Mouse (Mus musculus): Measurements from ENCODE around the gene Ccdc24. TPM values are rescaled to one million over a fixed set of nuclear protein-coding genes. Genes with fewer than 3 reads are reported as not detected.

The Ccdc24 gene
- polyA plus RNA-seq, 1 experiment from 2014 or later, result 1.6 TPM

- no peak overlapping the region for H3K4me2 ChIP-seq
- WGBS, result 92% methylated on average over 9 of the region's 9 CpGs
- no peak overlapping the region for H3K4me3 ChIP-seq (replicated peaks)
- H3K4me1 ChIP-seq, result peaks cover 19% of the 10 kb centered on the region
- no peak overlapping the region for H3K27ac ChIP-seq (replicated peaks)
- no peak for ATAC-seq (ENCODE audit: low FRiP score)
- peaks cover 42% of the 10 kb centered on the region for H3K36me3 ChIP-seq
- H3K9ac ChIP-seq (replicated peaks), result no peak overlapping the region
- no peaks in the 10 kb centered on the region for H3K27me3 ChIP-seq (replicated peaks)
- no peaks in the 10 kb centered on the region for H3K9me3 ChIP-seq (replicated peaks)
These were observed 1.3 kb upstream of the Ccdc24 start for GRCm38 (mm10) chr4:117873615-117874014.

GRCm38 (mm10) chr4:117871787-117872186 is 570 bp downstream of the Ccdc24 start:
- ATAC-seq (ENCODE audit: low FRiP score), result no peak; the same call in 1 of the 2 replicates
- Histone ChIP-seq H3K9me3 (replicated peaks) (no peaks in the 10 kb centered on the region), H3K4me3 (replicated peaks) (no peak overlapping the region), H3K4me2 (no peak overlapping the region), H3K9ac (replicated peaks) (no peak overlapping the region), H3K27me3 (replicated peaks) (no peaks in the 10 kb centered on the region), H3K36me3 (peaks cover 36% of the 10 kb centered on the region), H3K4me1 (peaks cover 21% of the 10 kb centered on the region), H3K27ac (replicated peaks) (no peak overlapping the region)
- 75% methylated on average over 7 of the region's 7 CpGs for WGBS

GRCm38 (mm10) chr4:117870437-117870836 is 1.9 kb downstream of the Ccdc24 start:
- ATAC-seq (ENCODE audit: low FRiP score), result no peak
- Histone ChIP-seq H3K9ac (replicated peaks) (no peak overlapping the region), H3K36me3 (peaks cover 23% of the 10 kb centered on the region), H3K4me2 (no peak overlapping the region), H3K4me3 (replicated peaks) (no peak overlapping the region), H3K27me3 (replicated peaks) (no peaks in the 10 kb centered on the region), H3K27ac (replicated peaks) (no peak overlapping the region), H3K4me1 (peaks cover 31% of the 10 kb centered on the region), H3K9me3 (replicated peaks) (no peaks in the 10 kb centered on the region)
- WGBS, result 71% methylated on average over 1 of the region's 1 CpGs

DNA sequence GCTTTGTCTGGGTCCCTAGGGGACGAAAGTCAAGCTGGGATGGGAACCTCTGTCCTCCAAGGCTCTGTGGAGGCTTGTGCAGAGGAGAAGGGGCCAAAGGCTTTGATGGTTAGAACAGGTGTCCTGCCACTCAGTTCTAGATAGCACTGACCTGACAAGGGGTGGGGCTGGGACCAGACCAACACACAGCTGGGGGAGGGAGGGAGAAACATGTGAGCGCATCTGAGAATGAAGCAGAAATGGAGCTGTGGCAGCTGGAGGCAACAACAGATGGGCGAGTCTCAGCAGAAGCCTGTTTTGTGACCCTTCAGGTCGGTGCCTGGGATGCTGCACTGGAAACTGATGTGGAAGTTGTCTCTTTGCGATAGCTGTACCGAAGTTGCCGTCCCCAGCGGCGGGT is 3.0 kb downstream of the Ccdc24 start:
- Histone ChIP-seq H3K27me3 (replicated peaks) (no peaks in the 10 kb centered on the region), H3K4me2 (no peak overlapping the region), H3K4me1 (peaks cover 32% of the 10 kb centered on the region), H3K9me3 (replicated peaks) (no peaks in the 10 kb centered on the region), H3K36me3 (peaks cover 12% of the 10 kb centered on the region; the same call in 1 of the 2 replicates), H3K27ac (replicated peaks) (no peak overlapping the region), H3K4me3 (replicated peaks) (no peak overlapping the region), H3K9ac (replicated peaks) (no peak overlapping the region)
- 74% methylated on average over 9 of the region's 9 CpGs for WGBS
- no peak for ATAC-seq (ENCODE audit: low FRiP score)

DNA sequence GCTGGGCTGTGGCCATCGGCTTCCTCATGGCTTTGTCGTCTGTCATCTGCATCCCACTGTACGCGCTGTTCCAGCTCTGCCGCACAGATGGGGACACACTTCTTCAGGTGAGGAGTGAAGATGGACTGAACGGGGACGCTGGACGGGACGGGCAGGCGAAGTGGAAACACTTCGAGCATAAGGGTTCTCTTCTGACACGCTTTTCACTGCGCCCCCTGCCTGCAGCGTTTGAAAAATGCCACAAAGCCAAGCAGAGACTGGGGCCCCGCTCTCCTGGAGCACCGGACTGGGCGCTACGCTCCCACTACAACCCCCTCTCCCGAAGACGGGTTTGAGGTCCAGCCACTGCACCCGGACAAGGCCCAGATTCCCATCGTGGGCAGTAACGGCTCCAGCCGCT is 4.5 kb downstream of the Ccdc24 start:
- H3K9ac ChIP-seq (replicated peaks), result no peak overlapping the region
- H3K27me3 ChIP-seq (replicated peaks), result no peaks in the 10 kb centered on the region
- H3K4me3 ChIP-seq (replicated peaks), result no peak overlapping the region
- H3K4me1 ChIP-seq, result peaks cover 35% of the 10 kb centered on the region
- no peak overlapping the region for H3K27ac ChIP-seq (replicated peaks)
- 0 out of 2 replicates have a peak overlapping the region, but pooled peaks have one; percentile 19 for H3K4me2 ChIP-seq
- ATAC-seq (ENCODE audit: low FRiP score), result no peak
- no peaks in the 10 kb centered on the region for H3K9me3 ChIP-seq (replicated peaks)
- WGBS, result 19% methylated on average over 24 of the region's 24 CpGs
- 0 out of 2 replicates have a peak, but pooled peaks cover 3% of the 10 kb centered on the region for H3K36me3 ChIP-seq

DNA sequence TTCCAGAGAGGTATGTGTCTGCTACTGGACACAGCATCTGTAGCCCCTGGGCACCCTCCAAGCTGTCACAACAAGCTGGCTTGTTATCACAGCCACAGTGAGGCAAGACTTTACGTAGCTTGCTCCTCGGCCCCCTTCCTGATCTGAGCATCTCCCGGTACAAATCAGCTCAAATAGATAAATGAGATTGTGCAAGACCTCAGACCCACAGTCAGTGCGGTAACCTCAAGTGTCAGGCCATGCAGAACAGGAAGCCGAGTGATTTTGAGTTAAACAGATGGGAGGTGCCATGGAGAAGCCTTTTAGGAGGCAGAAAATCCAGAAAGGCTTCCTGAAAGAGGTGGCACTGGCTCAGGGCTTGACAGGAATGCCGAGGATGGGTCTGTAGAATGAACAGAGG is 5.4 kb downstream of the Ccdc24 start:
- no peak overlapping the region for H3K9ac ChIP-seq (replicated peaks)
- no peaks in the 10 kb centered on the region for H3K9me3 ChIP-seq (replicated peaks)
- H3K4me3 ChIP-seq (replicated peaks), result no peak overlapping the region
- ATAC-seq (ENCODE audit: low FRiP score), result no peak
- no peak overlapping the region for H3K4me2 ChIP-seq
- H3K36me3 ChIP-seq, result no peaks in the 10 kb centered on the region
- peaks cover 33% of the 10 kb centered on the region for H3K4me1 ChIP-seq
- no peak overlapping the region for H3K27ac ChIP-seq (replicated peaks)
- 80% methylated on average over 6 of the region's 6 CpGs for WGBS
- H3K27me3 ChIP-seq (replicated peaks), result no peaks in the 10 kb centered on the region

DNA sequence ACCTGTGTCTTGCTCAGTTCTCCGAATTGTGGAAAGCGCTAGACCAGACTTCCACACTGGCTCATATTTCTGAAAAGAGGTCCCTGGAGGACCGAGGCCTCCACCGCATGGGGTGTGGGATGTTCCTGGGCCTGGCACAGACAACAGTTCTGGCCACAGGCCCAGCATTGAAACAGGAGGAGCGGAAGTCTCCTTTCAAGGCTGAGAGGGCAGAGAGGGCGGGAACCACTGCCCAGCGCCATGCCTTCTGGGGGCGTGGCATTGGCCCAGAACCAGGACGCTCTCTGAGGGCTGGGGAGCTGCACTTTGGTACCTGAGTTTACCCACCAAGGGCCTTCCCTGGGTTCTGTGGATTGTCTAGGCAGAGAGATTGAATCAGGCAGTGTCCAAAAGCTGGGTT is 6.3 kb downstream of the Ccdc24 start:
- Histone ChIP-seq H3K9ac (replicated peaks) (no peak overlapping the region), H3K36me3 (no peaks in the 10 kb centered on the region), H3K4me1 (peaks cover 33% of the 10 kb centered on the region), H3K27me3 (replicated peaks) (no peaks in the 10 kb centered on the region), H3K4me2 (no peak overlapping the region), H3K27ac (replicated peaks) (peak overlapping the region; percentile 45; the same call in 1 of the 2 replicates), H3K4me3 (replicated peaks) (no peak overlapping the region), H3K9me3 (replicated peaks) (no peaks in the 10 kb centered on the region)
- 62% methylated on average over 9 of the region's 9 CpGs for WGBS
- no peak for ATAC-seq (ENCODE audit: low FRiP score)

GRCm38 (mm10) chr4:117862823-117863222 is 9.5 kb downstream of the Ccdc24 start:
- H3K4me3 ChIP-seq (replicated peaks), result no peak overlapping the region
- peaks cover 27% of the 10 kb centered on the region; the same call in 1 of the 2 replicates for H3K4me1 ChIP-seq
- H3K9me3 ChIP-seq (replicated peaks), result no peaks in the 10 kb centered on the region
- H3K27me3 ChIP-seq (replicated peaks), result no peaks in the 10 kb centered on the region
- H3K4me2 ChIP-seq, result no peak overlapping the region
- ATAC-seq (ENCODE audit: low FRiP score), result peak; percentile 53
- no peaks in the 10 kb centered on the region for H3K36me3 ChIP-seq
- 31% methylated on average over 4 of the region's 4 CpGs for WGBS
- H3K9ac ChIP-seq (replicated peaks), result no peak overlapping the region
- H3K27ac ChIP-seq (replicated peaks), result no peak overlapping the region

- no peaks in the 10 kb centered on the region for H3K36me3 ChIP-seq
- 83% methylated on average over 9 of the region's 9 CpGs for WGBS
- no peak overlapping the region for H3K4me2 ChIP-seq
- H3K4me1 ChIP-seq, result peaks cover 14% of the 10 kb centered on the region; the same call in 1 of the 2 replicates
- H3K9ac ChIP-seq (replicated peaks), result no peak overlapping the region
- H3K4me3 ChIP-seq (replicated peaks), result no peak overlapping the region
- no peaks in the 10 kb centered on the region for H3K9me3 ChIP-seq (replicated peaks)
- no peaks in the 10 kb centered on the region for H3K27me3 ChIP-seq (replicated peaks)
- no peak for ATAC-seq (ENCODE audit: low FRiP score)
- no peak overlapping the region for H3K27ac ChIP-seq (replicated peaks)
These were observed 11.8 kb downstream of the Ccdc24 start for GRCm38 (mm10) chr4:117860570-117860969.

GRCm38 (mm10) chr4:117858794-117859193 is 13.6 kb downstream of the Ccdc24 start:
- H3K36me3 ChIP-seq, result no peaks in the 10 kb centered on the region
- 36% methylated on average over 3 of the region's 3 CpGs for WGBS

GRCm38 (mm10) chr4:117855146-117855545 is 17.2 kb downstream of the Ccdc24 start:
- 63% methylated on average over 9 of the region's 9 CpGs for WGBS
- H3K9me3 ChIP-seq (replicated peaks), result no peaks in the 10 kb centered on the region
- no peaks in the 10 kb centered on the region for H3K36me3 ChIP-seq
- H3K27ac ChIP-seq (replicated peaks), result peak overlapping the region; percentile 73
- H3K4me3 ChIP-seq (replicated peaks), result no peak overlapping the region
- peaks cover 14% of the 10 kb centered on the region; the same call in 1 of the 2 replicates for H3K4me1 ChIP-seq
- H3K27me3 ChIP-seq (replicated peaks), result no peaks in the 10 kb centered on the region
- ATAC-seq (ENCODE audit: low FRiP score), result peak; percentile 46; the same call in 1 of the 2 replicates
- H3K9ac ChIP-seq (replicated peaks), result no peak overlapping the region
- no peak overlapping the region for H3K4me2 ChIP-seq

More at GRCm38 (mm10) chr4:117858794-117859193, 13.6 kb downstream of the Ccdc24 start:
- H3K4me1 ChIP-seq, result peaks cover 12% of the 10 kb centered on the region; the same call in 1 of the 2 replicates
- ATAC-seq (ENCODE audit: low FRiP score), result no peak
- no peaks in the 10 kb centered on the region for H3K27me3 ChIP-seq (replicated peaks)
- H3K4me2 ChIP-seq, result no peak overlapping the region
- H3K9ac ChIP-seq (replicated peaks), result no peak overlapping the region
- H3K4me3 ChIP-seq (replicated peaks), result no peak overlapping the region
- H3K9me3 ChIP-seq (replicated peaks), result no peaks in the 10 kb centered on the region
- no peak overlapping the region for H3K27ac ChIP-seq (replicated peaks)

DNA sequence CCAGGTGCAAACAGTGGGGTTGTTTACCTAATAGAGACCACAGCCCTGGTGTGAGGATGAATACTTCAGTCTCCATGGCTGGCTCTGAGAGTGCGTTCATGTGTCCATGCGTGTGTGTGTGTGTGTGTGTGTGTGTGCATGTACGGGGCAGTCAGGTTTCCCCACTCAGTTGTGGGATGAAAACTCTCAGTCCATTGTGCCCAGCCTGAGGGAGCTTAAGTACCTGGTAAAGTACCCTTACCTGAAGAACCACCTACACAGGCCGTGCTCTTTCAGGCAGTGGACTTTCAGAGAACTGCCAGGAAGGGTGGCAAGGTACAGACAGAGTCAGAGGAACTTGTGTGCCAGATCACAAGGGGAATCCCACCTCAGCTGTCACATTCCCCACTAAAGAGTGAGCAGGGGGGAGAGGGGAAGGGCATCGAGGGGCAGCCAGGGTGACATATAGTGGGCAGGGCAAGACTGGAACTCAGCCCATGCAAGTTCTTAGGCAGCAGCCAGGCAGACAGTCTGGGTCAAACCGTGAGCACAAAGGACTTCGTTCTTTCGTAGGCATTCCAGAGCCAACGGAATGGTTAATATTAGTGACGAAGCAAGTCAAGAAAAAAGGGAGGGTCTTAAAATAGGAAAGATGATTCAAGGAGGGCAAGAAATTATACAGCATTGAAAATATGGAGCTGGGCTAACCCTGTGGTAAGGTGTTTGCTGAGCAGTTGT is 20.0 kb downstream of the Ccdc24 start:
- H3K9ac ChIP-seq (replicated peaks), result no peak overlapping the region
- ATAC-seq (ENCODE audit: low FRiP score), result no peak
- H3K4me1 ChIP-seq, result peaks cover 23% of the 10 kb centered on the region
- H3K27ac ChIP-seq (replicated peaks), result no peak overlapping the region
- no peaks in the 10 kb centered on the region for H3K27me3 ChIP-seq (replicated peaks)
- WGBS, result 88% methylated on average over 10 of the region's 10 CpGs
- H3K4me2 ChIP-seq, result no peak overlapping the region
- no peaks in the 10 kb centered on the region for H3K36me3 ChIP-seq
- H3K4me3 ChIP-seq (replicated peaks), result no peak overlapping the region
- H3K9me3 ChIP-seq (replicated peaks), result no peaks in the 10 kb centered on the region

Data from neural tube, embryonic 15.5 days (tissue).